Mouse (Mus musculus) NIH3T3 (cell line): Measurements from ENCODE around the gene Unc5a.
A peak's percentile ranks its signal among the peaks of the same experiment; 100 is the strongest.

Experiments used
- DNase-seq: peaks from one replicate; pipeline ENCODE4 v3.0.0-alpha.2; 2012; ENCODE audit warnings: low read depth

Unc5a gene

DNA sequence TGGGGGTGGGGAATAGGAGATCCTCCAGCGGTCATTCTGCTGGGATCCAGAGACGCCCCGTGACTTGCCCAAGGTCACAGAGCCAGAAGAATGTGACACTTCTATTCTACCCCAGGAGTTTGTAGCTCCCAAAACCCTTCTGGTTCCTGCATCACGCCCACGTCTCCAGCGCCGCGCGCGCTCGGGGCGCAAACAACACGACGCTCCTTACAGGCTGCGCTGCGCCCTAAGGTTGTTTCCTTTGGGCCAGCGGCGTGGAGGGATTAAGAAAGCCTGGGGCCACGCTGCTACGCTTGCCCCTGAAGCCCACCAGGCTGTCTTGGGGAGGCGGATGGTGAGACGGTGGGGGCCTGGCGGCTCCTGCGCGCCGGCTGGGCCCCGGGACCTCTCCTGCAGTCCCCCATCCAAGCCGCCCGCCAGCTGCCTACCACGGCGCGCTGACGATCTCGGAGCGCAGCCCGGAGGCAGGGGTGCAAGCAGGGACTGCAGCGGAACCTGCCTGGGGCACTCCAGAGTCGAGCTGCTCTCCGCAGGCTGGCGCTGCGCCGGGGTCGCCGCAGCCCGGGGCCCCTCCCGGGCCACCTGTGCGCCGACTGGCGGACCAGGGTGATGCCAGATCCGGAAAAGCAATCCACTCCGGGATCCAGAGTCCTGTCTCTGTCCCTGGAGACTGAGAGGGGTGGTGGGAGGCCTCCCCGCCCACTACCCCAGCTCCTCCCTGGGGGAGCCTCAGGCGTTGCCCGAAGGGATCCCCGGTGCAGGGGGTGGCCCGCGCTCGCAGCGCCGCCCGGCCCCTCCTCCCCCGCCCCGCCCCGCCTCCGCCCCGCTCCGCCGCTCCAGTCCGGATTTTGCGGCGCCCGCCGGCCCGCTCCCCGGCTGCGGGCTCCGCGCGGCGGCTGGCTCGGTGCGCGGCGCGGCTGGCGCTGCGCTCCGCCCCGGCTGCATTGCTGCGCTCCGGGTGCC lies at the start of gene Unc5a:
Gene Unc5a, plus strand, starts transcription at position 881 of the 963 bp plus-strand sequence.
- peak; percentile 4 for DNase-seq

GRCm38 (mm10) chr13:54912053-54912452 lies 37.2 kb upstream of the Unc5a start:
- no peak for DNase-seq

DNA sequence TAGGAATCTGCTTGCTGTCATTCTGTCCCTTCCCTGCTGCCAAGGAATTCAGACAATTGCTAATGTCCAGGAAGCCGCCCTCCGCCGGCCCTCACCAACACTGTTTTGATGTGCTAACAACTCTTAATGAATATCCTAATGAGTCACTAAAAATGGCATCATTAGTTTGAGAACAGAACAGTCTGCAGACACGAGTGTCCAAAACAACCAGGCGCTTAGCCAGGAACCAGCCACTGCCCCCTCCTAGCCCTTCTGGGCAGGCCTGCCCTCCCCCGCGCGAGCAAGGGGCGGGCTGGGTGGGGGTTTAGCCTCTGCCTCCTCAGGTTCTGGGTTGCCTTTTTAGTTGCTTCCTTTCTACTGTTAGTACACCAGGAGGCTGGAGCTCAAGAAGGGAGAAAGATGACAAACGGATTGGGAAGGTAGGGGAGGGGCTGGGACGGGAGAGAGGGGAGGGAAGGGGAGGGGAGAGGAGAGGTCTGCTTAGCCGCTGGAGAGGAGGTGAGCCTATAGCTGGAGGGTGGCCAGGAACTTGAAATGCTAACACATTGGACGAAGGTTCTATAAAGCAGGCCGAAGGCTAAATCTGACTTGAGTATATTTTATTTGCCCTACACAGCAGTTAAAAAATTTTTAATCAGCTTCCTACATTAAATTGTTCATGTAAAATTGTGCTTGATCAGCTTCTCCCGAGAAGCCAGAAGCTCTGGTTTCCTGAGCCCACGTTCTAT lies 36.2 kb upstream of the Unc5a start:
- no peak for DNase-seq

GRCm38 (mm10) chr13:54916644-54917043 lies 32.6 kb upstream of the Unc5a start:
- no peak for DNase-seq

DNA sequence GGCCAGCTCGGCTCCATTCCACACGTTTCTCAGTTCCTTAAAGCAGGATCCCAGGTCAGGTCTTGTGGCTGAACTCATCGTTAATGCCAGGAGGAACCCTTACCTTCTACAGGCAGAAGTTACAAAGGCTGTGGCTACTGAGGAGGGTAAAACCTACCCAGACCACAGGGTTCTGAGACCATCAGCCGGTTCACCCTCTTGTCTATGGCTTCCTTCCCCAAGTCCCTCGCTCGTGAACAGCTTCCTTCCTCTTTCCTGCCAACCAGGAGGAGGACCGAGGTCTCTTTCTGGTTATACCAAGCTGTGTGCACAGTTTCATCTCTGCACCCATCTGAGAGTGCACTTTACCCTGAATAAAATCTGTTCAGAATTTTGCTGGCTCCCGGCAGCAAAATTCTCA lies 30.3 kb upstream of the Unc5a start:
- no peak for DNase-seq

GRCm38 (mm10) chr13:54919666-54920065 lies 29.5 kb upstream of the Unc5a start:
- DNase-seq = no peak

- DNase-seq = no peak
These were observed 27.5 kb upstream of the Unc5a start for GRCm38 (mm10) chr13:54921700-54922099.

DNA sequence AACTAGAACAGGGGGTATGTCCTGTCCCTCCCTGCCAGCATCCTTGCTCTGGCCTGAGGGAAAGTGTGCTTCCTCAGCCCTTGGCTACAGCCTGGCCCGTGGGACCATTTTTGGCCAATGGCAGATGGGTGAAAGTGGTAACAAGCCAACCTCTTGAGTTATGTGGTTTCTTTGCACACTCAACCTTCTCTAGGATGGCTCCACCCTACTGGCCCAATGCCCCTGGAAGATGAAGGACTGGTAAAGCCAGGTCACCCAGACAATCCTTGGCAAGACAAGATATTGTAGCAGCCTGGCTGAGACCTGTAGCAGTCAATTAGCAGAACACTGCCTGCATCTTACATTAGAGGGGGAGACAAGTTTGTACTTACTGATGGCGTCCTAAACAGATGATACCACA lies 25.5 kb upstream of the Unc5a start:
- DNase-seq = no peak

DNA sequence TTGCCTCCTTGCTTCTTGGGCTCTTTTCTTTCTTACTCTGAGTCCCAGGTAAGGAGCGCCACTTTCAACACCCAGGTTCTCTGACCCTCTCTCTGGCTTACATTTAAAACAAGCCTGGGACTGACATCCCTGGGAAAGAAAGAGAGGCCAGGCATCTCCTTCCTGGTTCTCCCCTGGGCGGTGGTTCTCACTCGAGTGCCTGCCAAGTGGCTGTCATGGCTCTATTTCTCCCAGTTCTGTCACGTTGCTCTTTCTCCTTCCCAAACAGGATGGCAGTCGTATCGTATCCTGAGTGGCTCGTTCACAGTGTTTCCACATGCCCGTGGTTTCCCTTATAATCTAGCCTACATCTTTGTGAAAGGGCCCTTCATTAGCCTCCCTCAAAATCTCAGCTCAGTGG lies 23.7 kb upstream of the Unc5a start:
- DNase-seq = no peak

DNA sequence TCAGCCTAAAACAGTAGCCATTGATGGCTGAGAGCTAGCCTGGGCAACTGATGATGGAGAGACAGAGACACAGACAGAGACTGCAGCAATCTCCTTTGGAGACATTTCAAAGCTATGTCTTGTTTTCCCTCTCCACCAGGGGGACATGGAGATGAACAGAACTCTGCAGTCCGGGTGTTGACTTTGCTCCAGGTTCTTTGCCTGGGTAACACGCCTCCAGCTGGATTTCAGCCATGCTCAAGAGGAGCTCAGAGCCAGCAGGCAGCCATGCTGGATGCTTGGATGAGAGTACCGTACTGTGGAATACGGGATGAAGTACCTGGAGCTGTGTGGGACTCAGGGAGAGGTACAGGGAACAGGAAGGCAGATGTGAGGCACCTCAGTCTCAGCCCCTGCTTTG lies 22.6 kb upstream of the Unc5a start:
- peak; percentile 76 for DNase-seq

DNA sequence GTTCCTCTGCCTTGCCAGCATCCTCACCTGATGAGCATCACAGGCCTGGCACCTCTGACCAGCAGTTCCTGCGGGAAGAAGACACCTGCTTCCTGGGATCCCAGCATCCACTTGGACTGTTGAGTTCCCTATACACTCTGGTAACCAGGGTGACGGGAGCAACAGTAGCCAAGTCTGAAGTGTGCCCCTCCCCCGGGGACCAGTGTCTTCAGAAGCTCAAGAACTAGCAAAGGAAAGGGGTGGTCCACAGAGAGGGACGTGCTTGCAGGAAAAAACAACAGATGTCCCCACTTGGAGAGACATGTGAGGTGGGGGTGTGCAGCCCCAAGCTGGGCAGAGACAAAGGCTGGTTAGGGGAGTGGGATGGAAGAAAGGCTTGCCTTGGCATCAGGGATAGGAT lies 19.1 kb upstream of the Unc5a start:
- DNase-seq = no peak

DNA sequence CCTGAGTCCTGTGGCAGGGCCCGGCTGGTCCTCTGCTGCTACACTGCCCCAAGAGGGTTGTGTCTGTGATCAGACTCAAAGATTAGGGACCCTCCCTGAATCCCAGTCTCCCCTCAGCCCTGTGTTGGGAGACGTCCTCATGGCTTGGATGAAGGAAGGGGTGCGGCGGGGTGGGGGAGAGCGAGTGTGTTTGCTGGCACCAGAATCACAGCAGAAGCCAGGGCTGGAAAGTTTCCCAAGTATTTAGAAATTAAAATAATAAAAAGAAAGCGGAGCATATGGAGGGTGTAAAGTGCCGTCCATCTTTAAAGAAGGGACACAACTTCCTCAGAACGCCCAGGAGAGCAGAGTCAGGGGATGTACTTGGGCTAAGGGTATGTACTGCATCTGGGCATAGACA lies 14.3 kb upstream of the Unc5a start:
- DNase-seq = no peak

DNA sequence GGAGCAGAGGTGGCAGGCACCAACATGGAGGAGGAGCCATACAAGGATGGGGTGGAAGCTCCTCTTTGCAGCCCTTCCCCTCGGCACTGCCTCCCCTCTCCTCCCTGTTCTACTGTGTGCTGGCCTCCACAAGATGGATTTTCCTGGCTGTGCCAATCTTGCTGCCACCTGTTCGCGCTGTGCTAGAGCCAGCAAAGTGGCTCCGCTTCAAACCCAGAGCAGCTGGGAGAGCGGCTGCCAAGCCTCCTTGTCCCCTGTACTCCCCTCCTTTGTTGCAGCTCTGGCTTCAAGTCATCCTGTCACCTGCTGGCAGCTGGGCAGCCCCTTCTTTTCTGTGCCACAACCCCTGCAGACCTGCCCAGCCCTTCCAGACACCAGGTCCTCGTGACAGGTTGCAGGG lies 13.0 kb upstream of the Unc5a start:
- DNase-seq = no peak

DNA sequence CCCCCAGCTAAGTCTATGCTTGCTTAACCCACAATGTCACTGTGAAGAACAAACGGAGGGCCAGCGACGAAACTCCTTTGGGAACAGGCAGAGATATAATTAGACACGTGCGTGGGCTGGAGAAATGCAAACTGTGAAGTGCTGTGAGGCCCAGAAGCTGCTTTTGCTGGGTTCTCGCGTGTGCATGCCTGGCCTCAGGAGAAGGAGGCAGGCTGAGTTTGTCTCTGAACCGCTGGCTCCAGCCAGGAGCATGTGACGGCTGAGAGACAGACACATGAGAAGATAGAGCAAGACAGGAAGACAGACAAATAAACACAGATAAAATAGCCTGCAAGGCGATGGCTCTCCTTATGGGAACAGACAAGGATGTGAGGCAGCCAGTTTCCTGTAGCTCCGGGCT lies 11.3 kb upstream of the Unc5a start:
- no peak for DNase-seq

GRCm38 (mm10) chr13:54938493-54938892 lies 10.7 kb upstream of the Unc5a start:
- no peak for DNase-seq

GRCm38 (mm10) chr13:54944411-54945157 lies 4.6 kb upstream of the Unc5a start:
- DNase-seq = peak; percentile 7

- DNase-seq = peak; percentile 69
These were observed 3.9 kb upstream of the Unc5a start for GRCm38 (mm10) chr13:54945332-54945731.

- DNase-seq = no peak
These were observed 2.8 kb upstream of the Unc5a start for GRCm38 (mm10) chr13:54946406-54946805.

DNA sequence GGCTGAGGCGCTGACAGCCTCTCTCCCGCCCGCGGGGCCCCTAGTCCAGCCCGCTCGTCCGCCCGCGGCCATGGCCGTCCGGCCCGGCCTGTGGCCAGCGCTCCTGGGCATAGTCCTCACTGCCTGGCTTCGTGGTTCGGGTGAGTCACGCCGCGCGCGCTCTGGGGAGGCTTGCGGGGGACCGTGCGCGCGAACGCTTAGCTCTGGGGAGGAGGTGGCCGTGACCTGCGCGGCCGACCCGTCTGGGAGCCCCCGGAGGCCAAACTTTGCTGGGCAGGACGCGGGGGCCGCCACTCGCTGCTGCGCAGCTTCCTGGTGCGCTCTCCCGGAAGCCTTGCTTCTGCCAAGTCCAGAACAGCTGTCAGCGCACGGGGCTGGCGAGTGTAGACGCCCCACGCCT lies 381 bp downstream of the Unc5a start:
- peak; percentile 25 for DNase-seq

DNA sequence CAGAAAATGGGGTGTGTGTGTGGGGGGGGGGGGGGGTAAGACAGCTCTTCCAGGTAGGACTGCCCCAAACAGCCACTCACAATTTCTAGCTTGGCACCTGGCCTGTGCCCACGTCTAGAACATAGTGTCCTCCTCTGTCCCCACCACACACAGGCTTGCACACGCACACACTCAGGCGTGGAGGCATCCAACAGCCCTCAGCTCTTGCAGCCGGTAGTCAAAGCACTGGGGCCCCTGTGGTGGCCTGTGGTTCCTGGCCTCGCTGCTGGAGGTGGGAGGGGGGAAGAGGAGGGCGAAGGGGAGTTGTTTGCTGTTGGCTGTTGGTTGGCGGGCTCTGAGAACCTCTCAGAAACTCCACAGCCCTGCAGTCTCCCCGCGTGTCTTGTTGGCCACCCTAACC lies 920 bp downstream of the Unc5a start:
- DNase-seq = no peak

DNA sequence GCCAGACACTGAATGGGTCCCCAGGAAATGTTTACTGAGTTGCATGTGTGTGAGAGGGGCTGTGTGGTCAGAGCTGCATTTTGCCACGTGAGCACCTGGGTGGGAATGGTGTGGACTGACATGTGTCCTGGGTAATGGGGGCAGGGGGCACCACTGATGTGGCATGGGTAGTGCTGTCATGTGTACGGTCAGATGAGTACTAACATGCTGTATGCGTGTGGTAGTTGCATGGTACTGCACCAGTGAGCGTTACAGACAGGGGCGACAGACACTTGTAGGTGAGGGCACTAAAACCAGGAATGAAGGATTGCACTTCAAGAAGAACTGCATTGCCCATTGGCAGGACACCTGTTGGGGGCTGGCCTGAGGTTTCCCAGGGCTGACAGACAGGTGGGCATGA lies 2.0 kb downstream of the Unc5a start:
- no peak for DNase-seq

DNA sequence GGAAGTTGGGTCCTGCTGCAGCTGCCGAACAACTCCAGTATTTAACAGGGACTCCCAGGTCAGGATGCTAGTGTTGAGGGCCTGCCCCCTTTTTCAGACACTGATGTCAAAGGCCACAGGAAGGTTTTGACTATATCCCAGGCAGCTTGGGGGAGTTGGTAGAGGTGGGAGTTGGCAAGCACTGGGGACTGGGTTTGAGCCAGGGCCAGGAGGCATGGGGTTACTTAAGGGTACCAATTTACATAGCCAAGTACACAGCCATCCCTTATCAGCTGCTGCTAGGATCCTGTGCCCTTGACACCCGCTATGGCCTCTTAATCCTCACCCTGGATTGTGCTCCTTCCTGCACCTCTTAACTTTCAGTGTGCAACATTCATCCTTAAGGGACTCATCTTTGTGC lies 5.5 kb downstream of the Unc5a start:
- DNase-seq = no peak
